Mouse (Mus musculus): ENCODE measurements around the gene Ntm. TPM values are rescaled to one million over a fixed set of nuclear protein-coding genes. Genes with fewer than 3 reads are reported as not detected.

Ntm gene
- polyA plus RNA-seq, 1 experiment from 2014 or later, result 61.4 TPM

DNA sequence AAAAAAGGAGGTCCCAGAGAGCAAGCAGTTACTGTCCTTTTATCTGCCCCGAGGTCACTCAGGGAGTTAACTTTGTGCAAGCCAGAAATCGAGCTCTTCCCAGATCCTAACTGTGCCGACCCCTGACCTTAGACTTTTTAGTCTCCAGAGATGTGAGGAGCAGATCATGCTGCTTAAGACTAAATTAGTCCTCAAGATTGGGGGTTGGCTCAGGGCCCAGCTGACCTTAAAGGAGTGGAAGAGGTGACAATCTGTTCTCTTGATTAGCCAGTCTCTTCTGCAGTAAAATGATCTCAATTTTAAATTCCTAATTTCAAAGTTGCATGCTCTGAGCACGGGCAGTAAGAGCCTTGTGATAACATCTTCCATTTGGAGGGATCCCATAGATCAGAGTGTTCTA is 193.6 kb downstream of the Ntm start:
- no peak for ATAC-seq
- H3K27me3 ChIP-seq, result peaks cover 5% of the 10 kb centered on the region
- no peak overlapping the region for H3K9ac ChIP-seq
- H3K9me3 ChIP-seq (replicated peaks), result no peaks in the 10 kb centered on the region
- no peak overlapping the region for H3K4me2 ChIP-seq
- peaks cover 7% of the 10 kb centered on the region for H3K4me1 ChIP-seq
- no peak overlapping the region for H3K27ac ChIP-seq
- H3K36me3 ChIP-seq (ENCODE audit: poor library complexity, severe bottlenecking), result no peaks in the 10 kb centered on the region
- WGBS, result 56% methylated on average over 4 of the region's 4 CpGs
- no peak overlapping the region for H3K4me3 ChIP-seq

DNA sequence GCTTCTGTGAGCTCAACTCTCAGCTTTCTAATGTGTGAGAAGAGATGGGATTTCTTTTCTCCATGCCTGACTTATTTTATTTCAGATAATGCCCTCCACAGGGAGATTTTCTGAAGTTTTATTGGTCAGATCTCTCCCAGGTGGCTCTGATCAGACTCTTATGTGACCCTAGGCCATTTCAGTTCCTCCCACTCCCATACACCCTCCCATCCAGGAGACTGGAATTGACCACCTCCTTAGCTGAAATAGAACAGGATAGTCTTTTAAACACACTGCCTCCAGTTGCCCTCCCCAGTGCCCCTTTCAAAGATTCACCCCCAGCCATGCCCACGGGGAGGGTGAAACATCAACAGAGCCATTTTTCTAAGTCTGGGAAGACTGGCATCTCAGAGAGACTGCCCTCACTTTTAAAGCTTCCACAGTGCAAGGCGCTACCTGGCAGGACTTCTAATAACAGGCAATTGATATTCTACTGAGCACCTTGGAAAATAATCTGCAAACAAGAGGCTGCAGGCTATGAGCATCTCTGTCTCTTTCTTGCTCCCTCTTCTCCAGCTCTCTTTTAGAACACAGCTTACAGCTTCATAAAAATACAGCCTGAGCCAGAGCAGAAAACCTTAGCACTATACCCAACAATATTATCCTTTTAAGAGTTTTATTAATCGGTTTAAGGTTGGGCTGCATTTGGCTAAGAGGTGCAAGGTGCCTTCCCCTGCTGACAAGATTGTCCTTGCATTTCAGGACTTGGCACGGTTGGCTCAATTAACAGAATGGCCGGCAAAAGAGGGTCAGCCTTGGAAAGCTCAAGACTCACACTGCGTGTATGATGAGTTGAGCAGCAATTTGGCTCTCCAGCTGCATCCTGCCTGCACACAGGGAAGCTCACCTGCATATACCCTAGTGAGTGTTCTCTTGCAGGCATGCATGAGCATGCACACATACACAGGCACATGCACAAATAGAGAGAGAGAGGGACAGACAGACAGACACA is 196.7 kb downstream of the Ntm start:
- Histone ChIP-seq H3K36me3 (ENCODE audit: poor library complexity, severe bottlenecking) (no peaks in the 10 kb centered on the region), H3K4me2 (no peak overlapping the region), H3K4me1 (peaks cover 6% of the 10 kb centered on the region; the same call in 1 of the 2 replicates), H3K27ac (no peak overlapping the region), H3K9me3 (replicated peaks) (no peaks in the 10 kb centered on the region), H3K27me3 (peaks cover 7% of the 10 kb centered on the region), H3K4me3 (no peak overlapping the region), H3K9ac (no peak overlapping the region)
- no peak for ATAC-seq
- 69% methylated on average over 6 of the region's 6 CpGs for WGBS

DNA sequence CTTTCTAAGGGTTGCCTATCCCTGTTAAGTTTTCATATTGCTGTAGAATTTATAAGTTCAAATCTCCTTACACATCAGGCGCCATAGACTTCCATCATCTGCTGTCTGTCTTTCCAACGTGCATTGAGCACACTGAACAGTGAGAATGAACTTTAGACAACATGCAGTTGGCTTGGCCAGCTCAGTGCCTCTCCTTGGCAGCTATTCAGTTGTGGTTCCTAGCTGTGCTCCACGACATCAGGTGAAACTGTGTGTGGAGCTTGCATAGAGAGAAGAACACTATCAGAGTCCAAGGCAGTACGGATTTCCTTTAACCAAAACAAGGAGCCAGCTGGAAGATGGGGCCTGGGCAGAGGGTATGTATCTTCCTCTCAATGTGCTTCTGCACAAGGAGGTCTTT is 199.6 kb downstream of the Ntm start:
- Histone ChIP-seq H3K36me3 (ENCODE audit: poor library complexity, severe bottlenecking) (no peaks in the 10 kb centered on the region), H3K27ac (no peak overlapping the region), H3K4me3 (no peak overlapping the region), H3K9me3 (replicated peaks) (no peaks in the 10 kb centered on the region), H3K9ac (no peak overlapping the region), H3K27me3 (peaks cover 12% of the 10 kb centered on the region), H3K4me1 (peaks cover 6% of the 10 kb centered on the region; the same call in 1 of the 2 replicates), H3K4me2 (no peak overlapping the region)
- WGBS, result 87% methylated on average over 4 of the region's 4 CpGs
- ATAC-seq, result no peak

DNA sequence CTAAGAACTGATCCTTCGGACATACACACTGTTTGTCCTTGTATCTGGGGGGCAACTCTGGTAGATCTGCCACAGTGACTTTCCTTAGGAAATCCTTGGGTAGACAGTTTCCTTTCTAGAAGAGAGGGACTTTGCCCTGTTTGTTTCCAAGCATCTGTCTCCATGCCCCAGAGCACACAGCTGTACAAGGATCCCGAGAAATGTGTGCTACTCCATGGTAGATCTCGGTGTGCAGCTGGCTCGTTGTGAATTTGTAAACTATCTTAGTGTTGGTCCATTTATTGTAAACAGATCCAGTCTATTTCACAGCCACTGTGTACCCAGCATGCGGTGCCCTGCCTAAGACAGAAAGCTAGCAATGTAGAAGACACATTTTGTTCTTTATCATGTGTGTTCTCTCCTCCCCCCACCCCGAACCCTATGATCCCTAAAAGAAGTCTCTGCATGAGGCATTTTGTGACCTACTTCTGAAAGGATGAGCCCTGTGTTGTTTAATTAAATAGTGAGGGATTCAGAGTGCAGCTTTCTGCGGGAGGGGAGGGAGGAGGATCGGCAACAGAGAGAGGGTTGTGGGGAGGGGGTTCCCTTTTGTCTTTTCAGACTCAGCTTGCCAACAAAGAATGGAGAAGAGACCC is 200.9 kb downstream of the Ntm start:
- no peak overlapping the region for H3K9ac ChIP-seq
- no peak overlapping the region for H3K4me2 ChIP-seq
- no peak for ATAC-seq
- 23% methylated on average over 8 of the region's 8 CpGs for WGBS
- H3K36me3 ChIP-seq (ENCODE audit: poor library complexity, severe bottlenecking), result no peaks in the 10 kb centered on the region
- peaks cover 12% of the 10 kb centered on the region for H3K27me3 ChIP-seq
- H3K4me1 ChIP-seq, result peaks cover 6% of the 10 kb centered on the region; the same call in 1 of the 2 replicates
- H3K9me3 ChIP-seq (replicated peaks), result no peaks in the 10 kb centered on the region
- no peak overlapping the region for H3K4me3 ChIP-seq
- no peak overlapping the region for H3K27ac ChIP-seq

DNA sequence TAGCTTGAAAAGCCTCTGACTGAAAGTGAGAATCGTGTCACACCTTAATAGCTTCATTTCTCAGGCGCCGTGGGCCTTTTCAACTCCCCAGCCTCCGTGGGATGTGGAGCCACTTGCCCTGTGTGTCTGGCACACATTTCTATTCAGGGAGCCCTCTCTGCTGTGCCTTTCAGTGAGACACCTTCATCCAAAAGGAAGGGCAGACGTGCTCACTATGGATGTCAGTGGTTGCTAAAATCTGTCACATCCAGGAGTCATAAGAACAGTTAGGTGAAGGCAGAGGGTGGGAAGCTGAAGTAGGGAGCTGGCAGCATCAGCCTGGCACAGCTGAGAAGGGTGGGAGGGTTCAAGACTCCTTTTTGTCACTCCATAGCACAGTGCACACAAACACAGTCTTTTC is 201.4 kb downstream of the Ntm start:
- H3K9ac ChIP-seq, result no peak overlapping the region
- no peaks in the 10 kb centered on the region for H3K36me3 ChIP-seq (ENCODE audit: poor library complexity, severe bottlenecking)
- 73% methylated on average over 5 of the region's 5 CpGs for WGBS
- H3K4me3 ChIP-seq, result no peak overlapping the region
- H3K4me1 ChIP-seq, result peaks cover 6% of the 10 kb centered on the region; the same call in 1 of the 2 replicates
- ATAC-seq, result no peak
- no peak overlapping the region for H3K4me2 ChIP-seq
- H3K27ac ChIP-seq, result no peak overlapping the region
- no peaks in the 10 kb centered on the region for H3K9me3 ChIP-seq (replicated peaks)
- H3K27me3 ChIP-seq, result peaks cover 12% of the 10 kb centered on the region

DNA sequence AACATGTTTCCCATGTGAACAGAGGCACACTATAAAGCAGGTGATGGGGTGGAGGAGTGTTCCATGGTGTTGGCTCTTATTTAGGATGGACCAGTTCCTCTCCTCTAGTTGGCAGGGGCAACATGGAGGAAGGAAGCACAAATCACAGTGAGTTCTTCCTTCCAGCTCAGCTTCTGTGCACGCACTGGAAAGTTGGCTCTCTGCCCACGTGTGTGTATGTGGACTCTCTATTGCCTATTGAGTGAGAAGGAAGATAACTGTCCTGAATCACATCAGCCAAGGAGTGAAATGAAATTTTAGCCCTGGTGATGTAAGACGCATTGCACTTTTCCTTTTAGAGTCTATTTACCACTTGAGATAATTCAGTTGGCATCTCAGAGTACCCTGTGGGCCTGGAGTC is 203.0 kb downstream of the Ntm start:
- Histone ChIP-seq H3K27ac (no peak overlapping the region), H3K36me3 (ENCODE audit: poor library complexity, severe bottlenecking) (no peaks in the 10 kb centered on the region), H3K27me3 (peaks cover 12% of the 10 kb centered on the region), H3K4me3 (no peak overlapping the region), H3K9me3 (replicated peaks) (no peaks in the 10 kb centered on the region), H3K4me1 (peaks cover 6% of the 10 kb centered on the region; the same call in 1 of the 2 replicates), H3K4me2 (no peak overlapping the region), H3K9ac (no peak overlapping the region)
- 75% methylated on average over 3 of the region's 3 CpGs for WGBS
- ATAC-seq, result no peak

DNA sequence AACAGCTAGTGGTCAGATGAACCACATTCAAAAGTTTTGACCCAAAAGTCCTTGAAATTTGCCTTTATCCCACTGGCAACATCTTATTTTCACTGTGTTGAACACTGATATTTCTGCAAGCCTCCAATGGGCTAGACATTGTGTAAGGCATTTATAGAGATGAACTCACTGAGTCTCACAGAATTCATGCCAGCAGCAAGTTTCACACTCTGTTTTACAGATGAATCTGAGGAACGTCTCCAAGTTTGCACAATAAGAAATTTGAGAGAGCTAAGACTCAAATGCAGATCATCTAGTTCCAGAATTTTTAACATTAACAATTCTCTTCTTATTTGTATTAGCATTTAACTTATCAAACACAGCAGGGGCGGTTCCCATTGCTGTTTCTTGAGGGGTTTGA is 203.9 kb downstream of the Ntm start:
- WGBS, result 93% methylated on average over 2 of the region's 2 CpGs
- ATAC-seq, result no peak
- H3K27me3 ChIP-seq, result peaks cover 12% of the 10 kb centered on the region

DNA sequence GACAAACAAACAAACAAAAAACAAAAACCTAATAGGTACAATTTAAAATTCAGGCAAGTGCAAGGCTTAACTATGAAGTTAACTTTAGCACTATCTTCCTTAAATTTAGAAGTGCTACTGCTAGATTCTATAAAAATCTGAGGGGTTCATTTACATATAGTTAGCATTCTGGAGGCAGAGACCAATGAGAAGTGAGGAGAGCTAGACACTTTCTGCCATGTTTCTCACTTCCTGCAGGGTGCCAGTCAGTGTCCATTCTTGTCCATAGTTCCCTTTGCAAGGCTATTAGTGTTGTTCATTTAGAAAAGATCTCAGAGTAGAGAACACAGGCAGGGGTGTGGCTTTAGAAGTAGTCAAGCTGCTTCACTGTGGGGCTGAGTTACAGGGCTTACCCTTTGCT is 208.6 kb downstream of the Ntm start:
- no peaks in the 10 kb centered on the region for H3K27me3 ChIP-seq
- H3K4me1 ChIP-seq, result peaks cover 22% of the 10 kb centered on the region

More for the DNA sequence above, 203.9 kb downstream of the Ntm start:
- H3K27ac ChIP-seq, result no peak overlapping the region
- no peak overlapping the region for H3K4me2 ChIP-seq
- H3K9ac ChIP-seq, result no peak overlapping the region
- no peaks in the 10 kb centered on the region for H3K9me3 ChIP-seq (replicated peaks)
- H3K4me3 ChIP-seq, result no peak overlapping the region
- no peaks in the 10 kb centered on the region for H3K36me3 ChIP-seq (ENCODE audit: poor library complexity, severe bottlenecking)
- peaks cover 6% of the 10 kb centered on the region; the same call in 1 of the 2 replicates for H3K4me1 ChIP-seq

DNA sequence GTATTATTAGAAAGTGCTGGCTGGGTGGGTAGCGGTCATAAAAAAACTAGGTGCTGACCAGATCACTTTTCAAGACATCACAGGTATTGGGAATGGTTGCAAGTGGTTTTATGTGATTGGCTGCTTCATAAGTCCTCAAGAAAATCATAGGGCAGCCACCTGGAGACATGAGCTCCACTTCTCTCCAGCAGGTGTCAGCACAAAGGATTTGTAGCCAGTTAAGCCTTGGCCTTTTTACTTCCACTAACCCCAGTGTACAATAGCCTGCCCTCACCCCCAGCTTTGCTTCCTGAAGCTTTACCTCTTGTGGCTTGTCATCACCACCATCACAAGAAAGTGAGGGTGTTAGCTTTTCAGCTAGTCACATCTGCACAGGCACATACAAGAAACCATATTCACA is 211.5 kb downstream of the Ntm start:
- peak overlapping the region; percentile 72; the same call in 1 of the 2 replicates for H3K27ac ChIP-seq
- 36% methylated on average over 1 of the region's 1 CpGs for WGBS

More for the DNA sequence above, 208.6 kb downstream of the Ntm start:
- no peak for ATAC-seq
- H3K9ac ChIP-seq, result no peak overlapping the region
- no peak overlapping the region for H3K27ac ChIP-seq
- H3K36me3 ChIP-seq (ENCODE audit: poor library complexity, severe bottlenecking), result no peaks in the 10 kb centered on the region
- no peak overlapping the region for H3K4me2 ChIP-seq
- H3K4me3 ChIP-seq, result no peak overlapping the region
- no peaks in the 10 kb centered on the region for H3K9me3 ChIP-seq (replicated peaks)

DNA sequence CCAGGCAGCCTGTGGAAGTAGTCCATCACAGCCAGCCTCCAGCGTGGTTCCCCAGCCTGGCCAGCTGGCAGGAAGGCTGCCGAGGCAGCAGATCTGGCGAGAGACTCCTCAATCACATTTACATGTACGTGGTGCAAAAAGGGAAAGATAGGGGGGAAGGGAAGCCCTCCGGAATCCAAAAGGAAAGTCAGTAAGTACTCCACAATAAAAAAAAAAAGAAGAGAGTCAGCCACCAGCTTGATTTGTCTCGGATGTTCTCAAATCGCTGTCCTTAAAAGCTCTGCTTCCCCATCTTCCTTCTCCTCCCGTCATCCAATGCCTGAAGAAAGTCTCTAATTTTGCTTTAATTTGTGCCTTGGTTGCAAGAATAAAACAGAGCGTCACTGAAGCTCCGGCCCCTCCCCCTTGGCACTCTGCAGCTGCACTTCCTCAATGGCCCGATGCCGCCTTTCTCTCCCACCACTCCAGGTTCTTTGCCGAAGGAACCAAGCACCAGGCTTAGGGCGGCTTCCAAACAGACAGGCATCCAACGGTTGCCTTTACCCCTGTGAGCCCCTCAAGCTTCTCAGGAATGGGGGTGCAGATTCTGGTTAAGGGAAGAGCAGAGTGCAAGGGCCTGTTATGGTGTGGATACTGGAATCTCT is 212.4 kb downstream of the Ntm start:
- peak; percentile 90 for ATAC-seq
- H3K4me1 ChIP-seq, result peaks cover 22% of the 10 kb centered on the region
- H3K9me3 ChIP-seq (replicated peaks), result no peaks in the 10 kb centered on the region
- H3K4me2 ChIP-seq, result peak overlapping the region; percentile 60
- peak overlapping the region; percentile 30 for H3K9ac ChIP-seq
- no peaks in the 10 kb centered on the region for H3K36me3 ChIP-seq (ENCODE audit: poor library complexity, severe bottlenecking)
- 10% methylated on average over 15 of the region's 15 CpGs for WGBS
- H3K27me3 ChIP-seq, result no peaks in the 10 kb centered on the region
- peak overlapping the region; percentile 72 for H3K27ac ChIP-seq
- peak overlapping the region; percentile 31 for H3K4me3 ChIP-seq

More for the DNA sequence above, 211.5 kb downstream of the Ntm start:
- ATAC-seq, result no peak; the same call in 1 of the 2 replicates
- Histone ChIP-seq H3K4me2 (0 out of 2 replicates have a peak overlapping the region, but pooled peaks have one; percentile 60), H3K27me3 (no peaks in the 10 kb centered on the region), H3K4me3 (no peak overlapping the region), H3K36me3 (ENCODE audit: poor library complexity, severe bottlenecking) (no peaks in the 10 kb centered on the region), H3K9me3 (replicated peaks) (no peaks in the 10 kb centered on the region), H3K9ac (no peak overlapping the region), H3K4me1 (peaks cover 22% of the 10 kb centered on the region)

DNA sequence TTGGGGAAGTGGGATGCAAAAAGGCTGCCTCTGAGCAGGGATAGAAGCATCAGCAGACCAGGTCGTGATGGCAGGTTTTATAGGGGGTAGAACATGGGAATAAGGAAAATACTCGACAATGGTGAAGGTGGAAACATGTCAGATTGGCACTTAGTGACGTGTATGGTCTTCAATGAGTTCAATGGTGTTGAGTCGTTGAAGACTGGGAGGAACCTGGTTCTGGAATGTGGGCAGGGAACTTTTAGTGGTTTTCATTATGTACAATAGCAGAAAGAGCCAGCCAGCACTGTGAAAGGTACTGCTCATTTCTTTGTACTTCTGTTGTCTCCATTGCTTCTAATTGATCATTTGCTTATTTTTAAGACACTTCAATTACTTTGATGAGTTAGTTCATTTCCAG is 214.9 kb downstream of the Ntm start:
- H3K4me3 ChIP-seq, result no peak overlapping the region
- H3K27ac ChIP-seq, result no peak overlapping the region
- peaks cover 22% of the 10 kb centered on the region for H3K4me1 ChIP-seq
- no peaks in the 10 kb centered on the region for H3K27me3 ChIP-seq
- H3K9ac ChIP-seq, result no peak overlapping the region
- H3K4me2 ChIP-seq, result no peak overlapping the region
- ATAC-seq, result no peak
- H3K9me3 ChIP-seq (replicated peaks), result no peaks in the 10 kb centered on the region
- WGBS, result 81% methylated on average over 4 of the region's 4 CpGs
- H3K36me3 ChIP-seq (ENCODE audit: poor library complexity, severe bottlenecking), result no peaks in the 10 kb centered on the region
